Mouse (Mus musculus) adrenal gland, postnatal 14 days (tissue): ENCODE measurements around the gene Hexa. TPM values are rescaled to one million over a fixed set of nuclear protein-coding genes. Genes with fewer than 3 reads are reported as not detected.
A peak's percentile ranks its signal among the peaks of the same experiment; 100 is the strongest.

ENCODE experiments used
- DNase-seq: peaks from one replicate; pipeline ENCODE4 v3.0.0; 2021; ENCODE audit warnings: mixed read lengths
- long read RNA-seq, 2 experiments: library from polyadenylated mRNA; stranded (forward); transcript quantifications; one replicate each; pipeline ENCODE4 v2.0.0; 2021
- total RNA-seq: library from RNA; stranded (reverse); gene quantifications from 2 replicates; pipeline ENCODE4 v1.2.3, GENCODE M21; 2021

The Hexa gene
- 81.3 and 83.2 TPM in 2 replicates for total RNA-seq
- long read RNA-seq, experiment 1, transcript Hexa-201 (14 exons, 1,996 nt), result major isoform, 188 of 207 reads
- long read RNA-seq, experiment 1, partial matches to known transcripts, result 9 of 207 reads
- long read RNA-seq, experiment 1, other reads (novel, unspliced or antisense), result 10 of 207 reads
- long read RNA-seq, experiment 2, transcript Hexa-201 (14 exons, 1,996 nt), result major isoform, 94 of 105 reads
- long read RNA-seq, experiment 2, partial matches to known transcripts, result 6 of 105 reads
- long read RNA-seq, experiment 2, other reads (novel, unspliced or antisense), result 5 of 105 reads

- DNase-seq, result peak; percentile 91
Measured at GRCm38 (mm10) chr9:59539441-59540137, at the start of gene Hexa, which contains the start of gene Tmem202. Gene Hexa (plus strand): TSS chr9:59539540. Gene Tmem202 (minus strand): TSS chr9:59539847.

GRCm38 (mm10) chr9:59508146-59508545 is 31.2 kb upstream of the Hexa start:
- DNase-seq, result no peak

- DNase-seq, result no peak
Measured at GRCm38 (mm10) chr9:59512381-59512780, 27.0 kb upstream of the Hexa start.

- DNase-seq, result no peak
Measured at GRCm38 (mm10) chr9:59515069-59515468, 24.3 kb upstream of the Hexa start.

- DNase-seq, result no peak
Measured at GRCm38 (mm10) chr9:59517127-59517526, 22.2 kb upstream of the Hexa start.

- DNase-seq, result peak; percentile 84
Measured at GRCm38 (mm10) chr9:59518976-59519375, 20.4 kb upstream of the Hexa start.

GRCm38 (mm10) chr9:59519396-59519795 is 19.9 kb upstream of the Hexa start:
- no peak for DNase-seq

- peak; percentile 26 for DNase-seq
Measured at GRCm38 (mm10) chr9:59522906-59523305, 16.4 kb upstream of the Hexa start.

- DNase-seq, result no peak
Measured at GRCm38 (mm10) chr9:59526727-59527126, 12.6 kb upstream of the Hexa start.

- peak; percentile 41 for DNase-seq
Measured at GRCm38 (mm10) chr9:59527580-59527979, 11.8 kb upstream of the Hexa start.

- no peak for DNase-seq
Measured at GRCm38 (mm10) chr9:59528274-59528673, 11.1 kb upstream of the Hexa start.

GRCm38 (mm10) chr9:59531645-59532044 is 7.7 kb upstream of the Hexa start:
- no peak for DNase-seq

GRCm38 (mm10) chr9:59533422-59533821 is 5.9 kb upstream of the Hexa start:
- DNase-seq, result no peak

GRCm38 (mm10) chr9:59533889-59534288 is 5.5 kb upstream of the Hexa start:
- peak; percentile 79 for DNase-seq

- DNase-seq, result peak; percentile 73
Measured at GRCm38 (mm10) chr9:59537651-59538050, 1.7 kb upstream of the Hexa start.

GRCm38 (mm10) chr9:59541617-59542016 is 2.3 kb downstream of the Hexa start:
- DNase-seq, result no peak

GRCm38 (mm10) chr9:59542766-59543324 is 3.5 kb downstream of the Hexa start:
- DNase-seq, result no peak

GRCm38 (mm10) chr9:59544739-59545138 is 5.4 kb downstream of the Hexa start:
- DNase-seq, result no peak

- DNase-seq, result no peak
Measured at GRCm38 (mm10) chr9:59547869-59548268, 8.5 kb downstream of the Hexa start.

- no peak for DNase-seq
Measured at GRCm38 (mm10) chr9:59548961-59549487, 9.7 kb downstream of the Hexa start.

- no peak for DNase-seq
Measured at GRCm38 (mm10) chr9:59550077-59550476, 10.7 kb downstream of the Hexa start.

- DNase-seq, result no peak
Measured at GRCm38 (mm10) chr9:59551017-59551416, 11.7 kb downstream of the Hexa start.

GRCm38 (mm10) chr9:59551620-59552031 is 12.3 kb downstream of the Hexa start:
- DNase-seq, result peak; percentile 70
